Mouse (Mus musculus): ENCODE data around the gene Mrpl9. TPM values are rescaled to one million over a fixed set of nuclear protein-coding genes. Genes with fewer than 3 reads are reported as not detected.

The Mrpl9 gene
- total RNA-seq (2023): 10 to 100 TPM; 16.7 to 20.0 TPM

DNA sequence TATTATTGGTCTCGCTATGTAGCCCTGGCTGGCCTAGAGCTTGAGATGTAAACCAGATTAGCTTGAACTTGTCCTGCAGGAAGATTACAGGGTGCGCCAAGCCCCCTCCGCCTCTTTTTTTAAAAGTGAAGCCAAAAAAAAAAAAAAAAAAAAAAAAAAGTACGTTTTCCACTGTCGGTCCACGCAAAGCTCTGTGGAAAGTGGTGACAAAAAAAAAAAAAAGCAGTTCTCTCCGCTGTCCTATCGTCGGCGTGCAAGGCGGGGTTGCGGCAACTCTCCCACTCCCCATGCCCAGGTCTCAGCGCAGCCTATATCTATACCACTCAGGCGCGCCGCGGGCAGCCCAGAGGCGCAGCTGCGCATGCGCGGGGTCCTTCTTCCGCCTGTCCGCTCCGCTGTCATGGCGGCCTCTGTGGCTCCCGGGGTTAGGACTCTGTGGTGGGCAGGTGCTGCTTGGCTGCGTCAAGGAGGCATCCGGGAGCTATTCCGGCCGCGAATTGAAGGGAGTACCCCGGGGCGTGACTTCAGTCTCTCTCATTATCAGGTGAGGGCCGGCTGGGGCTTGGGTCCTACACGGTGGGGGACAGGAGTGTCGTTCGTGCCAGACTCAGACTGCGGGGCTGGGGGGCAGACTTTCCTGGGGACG, at the start of gene Mrpl9:
Mrpl9 (plus strand) TSS at position 368 of the 646 bp plus-strand sequence.

DNA sequence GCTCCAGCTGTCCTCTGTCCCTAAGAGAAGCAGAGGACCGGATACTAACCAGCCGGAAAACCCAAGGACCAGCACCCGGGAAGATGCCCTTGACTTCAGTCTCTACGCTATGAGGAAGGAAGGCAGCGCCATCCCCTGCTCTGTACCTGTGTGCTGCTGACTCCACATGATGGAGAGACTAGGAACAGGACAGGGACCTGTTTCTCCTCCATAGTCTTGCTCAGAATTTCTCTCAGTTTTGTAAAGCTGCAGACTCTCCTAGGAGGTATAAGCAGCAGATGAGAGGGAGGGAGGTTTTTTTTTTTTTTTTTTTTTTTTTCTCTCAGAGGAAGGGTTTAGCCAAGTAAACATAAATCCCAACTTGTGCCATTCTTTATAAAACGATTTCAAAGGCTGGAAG, 44.9 kb upstream of the Mrpl9 start, which contains the start of gene Lingo4:
Lingo4 (plus strand) TSS at position 301 of the 400 bp plus-strand sequence.

GRCm38 (mm10) chr3:94413031-94413679, 30.0 kb upstream of the Mrpl9 start, which contains the start of gene Tdrkh:
Tdrkh (plus strand) TSS chr3:94413273.

DNA sequence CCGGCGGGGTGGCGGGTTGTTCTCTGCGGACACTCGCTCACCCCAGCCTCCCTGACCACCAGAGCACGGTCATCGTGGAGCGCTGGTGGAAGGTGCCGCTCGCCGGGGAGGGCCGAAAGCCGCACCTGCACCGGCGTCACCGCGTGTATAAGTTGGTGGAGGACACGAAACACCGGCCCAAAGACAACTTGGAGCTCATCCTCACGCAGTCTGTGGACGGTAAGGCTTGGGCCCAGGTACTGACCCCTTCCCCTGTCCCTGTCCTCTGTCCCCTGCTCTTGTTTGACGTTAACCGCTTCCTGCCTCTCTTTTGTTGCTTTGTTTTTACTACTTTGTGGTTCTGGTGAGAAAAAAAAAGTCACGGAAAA, 463 bp downstream of the Mrpl9 start, which contains the start of gene Oaz3:
Oaz3 (minus strand) TSS at position 319 of the 368 bp plus-strand sequence.

DNA sequence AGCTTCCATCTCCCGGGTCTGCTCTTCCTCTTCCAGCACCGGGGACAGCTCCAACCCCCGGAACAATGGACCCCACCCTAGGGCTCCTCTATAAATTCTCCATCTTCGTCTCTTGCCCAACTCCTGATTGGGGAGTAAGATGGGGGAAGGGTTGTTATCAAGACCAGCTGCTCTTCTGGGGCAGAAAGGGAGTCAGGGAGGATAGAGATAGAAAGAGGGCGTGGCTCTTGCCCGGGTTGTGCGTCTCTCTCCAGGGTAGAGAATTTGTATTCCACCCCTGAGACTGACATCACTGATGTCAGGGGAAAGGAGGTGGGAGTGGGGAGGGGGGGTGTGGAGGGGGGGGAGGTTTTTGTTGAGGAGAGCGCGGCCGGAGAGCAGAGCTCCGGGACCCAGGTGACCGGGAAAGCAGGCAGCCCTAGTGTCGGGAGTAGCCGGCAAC, 34.9 kb downstream of the Mrpl9 start, which contains the start of gene Celf3:
Celf3 (plus strand) TSS at position 315 of the 442 bp plus-strand sequence.

DNA sequence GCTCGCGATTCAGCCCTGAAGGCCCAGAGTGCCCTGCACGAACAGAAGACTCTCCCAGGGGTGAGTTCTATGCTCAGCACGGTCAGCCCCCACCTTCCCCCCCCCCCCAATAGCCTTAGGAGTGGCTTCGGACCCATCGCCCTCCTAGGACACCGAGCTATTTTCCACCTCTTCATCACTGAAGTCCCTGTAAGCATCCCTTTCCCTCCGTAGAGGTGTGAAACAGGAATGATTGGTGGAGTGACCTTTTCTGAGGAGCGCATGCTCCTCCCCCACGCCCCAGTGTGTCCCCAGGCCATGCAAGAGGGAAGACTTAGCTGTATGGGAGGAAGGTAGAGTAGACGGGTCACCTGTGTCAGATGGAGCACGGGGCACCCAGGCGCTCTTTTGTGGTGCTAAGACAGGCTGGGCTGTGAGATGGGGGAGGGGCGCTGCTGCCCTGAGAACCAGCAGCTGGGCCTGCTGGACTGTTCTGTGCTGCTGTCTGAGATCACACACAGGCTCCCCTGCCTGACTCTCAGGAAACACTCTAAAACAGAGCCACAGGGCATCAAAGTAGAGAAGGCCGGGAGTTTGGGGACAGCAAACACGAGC, 37.3 kb downstream of the Mrpl9 start, which contains the start of gene Riiad1:
Riiad1 (minus strand) TSS at position 51 of the 594 bp plus-strand sequence.

Other genes with a start within 250 kb of the Mrpl9 start
- gene Gm5286, start 246.6 kb upstream of the Mrpl9 start, total RNA-seq (2023): not detected
- not detected for gene Gm4778, start 179.3 kb upstream of the Mrpl9 start, total RNA-seq (2023)
- 1 to 10 TPM in 1 of 2 experiments, under 1 TPM in 1; 0.90 to 1.2 TPM for gene Them4, start 133.2 kb upstream of the Mrpl9 start, total RNA-seq (2023)
- not detected for gene Them5, start 101.2 kb upstream of the Mrpl9 start, total RNA-seq (2023)
- gene C2cd4d, start 80.9 kb upstream of the Mrpl9 start, total RNA-seq (2023): not detected
- gene Rorc, start 70.5 kb upstream of the Mrpl9 start, total RNA-seq (2023): not detected
- not detected for gene Lingo4, start 44.8 kb upstream of the Mrpl9 start, total RNA-seq (2023)
- gene Tdrkh, start 30.0 kb upstream of the Mrpl9 start, total RNA-seq (2023): 1 to 10 TPM in 1 of 2 experiments, under 1 TPM in 1; 0.88 to 1.4 TPM
- gene Oaz3, start 597 bp downstream of the Mrpl9 start, total RNA-seq (2023): not detected
- gene Celf3, start 35.0 kb downstream of the Mrpl9 start, total RNA-seq (2023): not detected
- 1 to 10 TPM in 1 of 2 experiments, not detected in 1; 2.6 TPM for gene Riiad1, start 37.0 kb downstream of the Mrpl9 start, total RNA-seq (2023)
- gene Snx27, start 139.4 kb downstream of the Mrpl9 start, total RNA-seq (2023): 10 to 100 TPM; 47.4 to 52.1 TPM
- gene Gm10972, start 199.8 kb downstream of the Mrpl9 start, total RNA-seq (2023): not detected
- 1 to 10 TPM; 1.0 to 2.1 TPM for gene Tuft1, start 215.6 kb downstream of the Mrpl9 start, total RNA-seq (2023)